Mouse (Mus musculus) erythroblast, embryonic 14.5 days (primary cell): ENCODE results near the gene Stk10. TPM values are rescaled to one million over a fixed set of nuclear protein-coding genes. Genes with fewer than 3 reads are reported as not detected.
"Not testable (repeated sequence)": the region's sequence is repeated elsewhere in the genome, so short reads cannot be mapped to it uniquely, and the experiment has no call there.

ENCODE experiments used
- H3K27me3 ChIP-seq: 2 replicates; pipeline ENCODE4 v1.6.1; 2012; ENCODE audit warnings: inconsistent platforms; ENCODE audit not compliant: control insufficient read depth
- H3K36me3 ChIP-seq: 2 replicates; pipeline ENCODE4 v1.6.1; 2012; ENCODE audit warnings: mild to moderate bottlenecking, inconsistent platforms; ENCODE audit not compliant: control insufficient read depth
- H3K4me1 ChIP-seq: 2 replicates; pipeline ENCODE4 v1.6.1; 2012; ENCODE audit warnings: inconsistent platforms; ENCODE audit not compliant: control insufficient read depth
- H3K4me3 ChIP-seq: replicated peaks from 2 replicates; pipeline ENCODE3; 2012; ENCODE audit warnings: moderate library complexity, mild to moderate bottlenecking, inconsistent platforms
- H3K9me3 ChIP-seq: 2 replicates; pipeline ENCODE4 v1.6.1; 2012; ENCODE audit warnings: low read length, inconsistent platforms, mixed read lengths; ENCODE audit not compliant: control insufficient read depth
- GATA1 ChIP-seq: IDR thresholded peaks from 2 replicates; pipeline ENCODE4 v1.6.1; 2012; ENCODE audit warnings: low read length, inconsistent platforms, mixed read lengths
- TAL1 ChIP-seq: IDR thresholded peaks from 3 replicates; pipeline ENCODE4 v1.6.1; 2012; ENCODE audit warnings: low read length, inconsistent platforms, mixed read lengths
- polyA plus RNA-seq: library from polyadenylated mRNA; stranded (reverse); fragments of >175 nt; gene quantifications from 2 replicates; pipeline ENCODE4 v1.2.3, GENCODE M21; 2012

The Stk10 gene
- polyA plus RNA-seq, 1 experiment: 3.8 TPM

DNA sequence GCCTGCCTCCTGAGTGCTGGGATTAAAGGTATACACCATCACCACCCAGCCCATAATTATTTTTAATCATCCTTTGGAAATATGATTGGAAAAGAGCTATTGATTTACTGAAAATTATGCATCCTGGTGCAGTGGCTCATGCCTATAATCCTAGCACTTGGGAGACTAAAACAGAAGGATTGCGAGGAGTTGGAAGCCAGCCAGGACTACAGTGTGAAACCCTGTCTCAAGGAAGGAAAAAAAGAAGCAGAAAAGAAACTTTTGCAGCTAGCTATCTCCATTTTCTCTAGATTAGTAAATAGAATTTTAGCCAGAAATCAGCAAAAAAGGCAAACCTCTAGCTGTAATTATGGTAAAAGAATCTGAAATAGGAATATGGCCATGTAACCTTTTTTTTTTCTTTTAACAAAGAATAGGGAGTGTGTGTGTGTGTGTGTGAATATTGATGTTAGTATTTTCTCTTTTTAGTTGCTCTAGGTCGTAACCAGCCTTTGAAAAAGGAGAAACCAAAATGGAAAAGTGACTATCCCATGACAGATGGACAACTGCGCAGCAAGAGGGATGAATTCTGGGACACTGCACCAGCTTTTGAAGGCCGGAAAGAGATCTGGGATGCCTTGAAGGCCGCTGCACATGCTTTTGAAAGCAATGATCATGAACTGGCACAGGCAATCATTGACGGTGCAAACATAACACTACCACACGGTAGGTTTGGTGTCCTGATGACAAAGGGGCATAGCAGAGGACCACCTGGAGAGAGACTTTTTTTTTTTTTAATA, 34.2 kb upstream of the Stk10 start:
- Histone ChIP-seq H3K4me3 (no peak overlapping the region), H3K9me3 (no peaks in the 10 kb centered on the region), H3K27me3 (no peaks in the 10 kb centered on the region), H3K4me1 (no peaks in the 10 kb centered on the region), H3K36me3 (no peaks in the 10 kb centered on the region)
- TF ChIP-seq GATA1 (no peak), TAL1 (no peak)

DNA sequence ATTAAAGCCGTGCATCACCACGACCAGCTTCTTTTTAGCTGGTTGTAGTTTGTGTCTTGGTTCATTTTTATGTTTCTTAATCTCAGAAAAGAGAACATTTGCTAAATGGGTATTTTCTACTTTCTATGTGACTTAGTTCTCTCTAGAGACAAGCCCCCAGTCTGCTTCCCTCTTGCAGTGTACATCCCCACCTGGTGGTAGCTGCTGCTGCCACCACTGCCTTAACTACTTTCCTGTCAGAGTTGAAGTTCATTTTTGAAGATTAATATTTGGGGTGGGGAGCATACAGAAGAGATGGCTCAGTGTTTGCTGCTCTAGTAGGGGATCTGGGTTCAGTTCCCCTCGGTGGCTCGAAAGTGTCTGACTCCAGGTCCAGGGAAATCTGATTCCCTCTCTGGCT, 33.2 kb upstream of the Stk10 start:
- H3K36me3 ChIP-seq: no peaks in the 10 kb centered on the region

DNA sequence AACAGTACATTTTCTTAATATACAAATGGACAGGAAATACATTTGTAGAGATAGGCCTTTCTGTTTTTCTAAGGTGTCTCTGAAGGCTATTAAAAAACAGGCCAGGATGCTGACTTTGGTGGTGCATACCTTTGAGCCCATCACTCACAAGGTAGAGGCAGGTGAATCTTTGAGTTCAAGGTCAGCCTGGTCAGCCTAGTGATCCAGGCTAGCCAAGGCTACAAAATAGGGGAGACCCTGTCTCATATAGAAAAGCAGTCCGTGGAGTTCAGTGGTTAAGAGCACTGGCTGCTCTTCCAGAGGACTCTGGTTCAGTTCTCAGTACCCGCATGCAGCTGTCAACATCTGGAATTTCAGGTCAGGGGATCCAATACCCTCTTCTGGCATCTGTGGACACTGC, 29.4 kb upstream of the Stk10 start:
- TF ChIP-seq GATA1 (no peak), TAL1 (no peak)
- Histone ChIP-seq H3K36me3 (no peaks in the 10 kb centered on the region), H3K27me3 (no peaks in the 10 kb centered on the region), H3K9me3 (no peaks in the 10 kb centered on the region), H3K4me1 (no peaks in the 10 kb centered on the region), H3K4me3 (no peak overlapping the region)

More for the DNA sequence above, 33.2 kb upstream of the Stk10 start:
- H3K27me3 ChIP-seq: no peaks in the 10 kb centered on the region
- H3K9me3 ChIP-seq: no peaks in the 10 kb centered on the region
- no peaks in the 10 kb centered on the region for H3K4me1 ChIP-seq
- no peak overlapping the region for H3K4me3 ChIP-seq
- TF ChIP-seq TAL1: no peak
- TF ChIP-seq GATA1: no peak

DNA sequence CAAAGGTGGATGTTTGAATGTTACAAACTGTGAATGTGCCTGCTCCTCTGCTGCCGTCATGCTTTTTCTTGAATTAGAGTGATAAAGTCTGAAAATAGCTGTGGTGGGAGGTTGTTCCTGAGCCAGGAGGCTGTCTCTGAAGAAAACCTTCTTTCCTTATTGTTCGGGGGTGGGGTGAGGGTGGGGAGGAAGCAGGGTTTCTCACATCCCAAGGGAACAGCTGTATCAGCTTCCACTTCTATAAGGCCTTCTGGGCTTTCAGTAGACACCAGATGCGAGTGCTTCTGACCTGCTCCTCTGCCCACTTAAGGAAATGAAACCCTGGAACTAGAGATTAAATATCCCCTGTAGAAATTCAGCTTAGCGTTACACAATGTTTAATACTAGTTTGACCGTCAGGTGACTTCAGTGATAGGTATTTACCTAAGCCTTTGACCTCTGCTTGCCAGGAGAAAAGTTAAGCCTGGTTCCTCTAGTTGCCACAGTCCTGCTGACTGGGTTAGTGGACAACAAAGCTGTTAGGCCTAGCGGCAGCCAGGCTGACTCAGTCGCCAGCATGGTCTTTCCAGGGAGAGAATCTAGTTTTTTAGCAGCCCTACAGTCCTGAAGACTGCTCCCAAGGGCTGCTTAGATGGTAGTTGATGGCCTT, 27.9 kb upstream of the Stk10 start:
- TF ChIP-seq GATA1 (no peak), TAL1 (no peak)
- Histone ChIP-seq H3K4me1 (no peaks in the 10 kb centered on the region), H3K4me3 (no peak overlapping the region), H3K27me3 (no peaks in the 10 kb centered on the region), H3K9me3 (no peaks in the 10 kb centered on the region), H3K36me3 (no peaks in the 10 kb centered on the region)

DNA sequence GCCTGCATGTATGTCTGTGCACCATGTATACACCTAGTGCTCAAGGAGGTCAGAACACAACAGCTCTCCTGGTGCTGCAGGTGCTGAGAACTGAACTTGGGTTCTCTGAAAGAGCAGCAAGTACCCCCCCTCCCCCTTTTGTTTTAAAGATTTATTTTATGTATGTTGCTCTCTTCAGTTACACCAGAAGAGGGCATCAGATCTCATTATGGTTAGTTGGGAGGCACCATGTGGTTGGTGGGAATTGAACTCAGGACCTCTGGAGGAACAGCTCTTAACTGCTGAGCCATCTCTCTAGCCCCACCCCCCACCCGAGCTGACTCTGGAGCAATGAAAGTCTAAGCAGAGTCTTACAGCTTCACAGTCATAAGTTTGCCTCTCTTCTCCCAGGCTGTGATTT, 22.2 kb upstream of the Stk10 start:
- TF ChIP-seq TAL1 (no peak), GATA1 (no peak)
- Histone ChIP-seq H3K4me1 (peaks cover 2% of the 10 kb centered on the region; the same call in 1 of the 2 replicates), H3K9me3 (no peaks in the 10 kb centered on the region), H3K36me3 (peaks cover 2% of the 10 kb centered on the region), H3K27me3 (no peaks in the 10 kb centered on the region), H3K4me3 (no peak overlapping the region)

DNA sequence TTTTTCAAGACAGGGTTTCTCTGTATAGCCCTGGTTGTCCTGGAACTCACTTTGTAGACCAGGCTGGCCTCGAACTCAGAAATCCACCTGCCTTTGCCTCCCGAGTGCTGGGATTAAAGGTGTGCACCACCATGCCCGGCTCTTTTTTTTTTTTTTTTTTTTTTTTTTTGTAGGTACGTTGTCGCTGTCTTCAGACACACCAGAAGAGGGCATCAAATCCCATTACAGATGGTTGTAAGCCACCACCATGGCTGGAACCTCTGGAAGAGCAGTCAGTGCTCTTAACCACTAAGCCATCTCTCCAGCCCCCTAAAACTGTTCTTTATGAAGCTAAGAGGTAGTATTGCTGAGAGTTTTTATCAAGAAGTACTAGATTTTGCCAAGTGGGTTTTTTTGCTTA, 18.3 kb upstream of the Stk10 start:
- not testable (repeated sequence) for H3K9me3 ChIP-seq, H3K27me3 ChIP-seq, H3K4me3 ChIP-seq
- H3K36me3 ChIP-seq: peaks cover 14% of the 10 kb centered on the region
- peaks cover 16% of the 10 kb centered on the region for H3K4me1 ChIP-seq

DNA sequence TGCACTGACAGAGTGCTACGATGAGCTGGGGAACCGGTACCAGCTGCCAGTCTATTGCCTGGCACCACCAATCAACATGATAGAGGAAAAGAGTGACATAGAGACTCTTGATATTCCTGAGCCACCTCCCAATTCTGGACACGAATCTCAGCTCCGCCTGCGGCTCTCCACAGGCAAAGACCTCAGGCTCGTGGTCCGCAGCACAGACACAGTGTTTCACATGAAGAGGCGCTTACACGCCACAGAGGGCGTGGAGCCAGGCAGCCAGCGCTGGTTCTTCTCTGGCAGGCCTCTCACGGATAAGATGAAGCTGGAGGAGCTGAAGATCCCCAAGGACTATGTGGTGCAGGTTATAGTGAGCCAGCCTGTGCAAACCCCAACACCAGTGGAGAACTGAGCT, 17.0 kb upstream of the Stk10 start:
- peaks cover 16% of the 10 kb centered on the region for H3K4me1 ChIP-seq
- no peak overlapping the region for H3K4me3 ChIP-seq
- H3K9me3 ChIP-seq: no peaks in the 10 kb centered on the region
- H3K27me3 ChIP-seq: no peaks in the 10 kb centered on the region
- TF ChIP-seq GATA1 (no peak), TAL1 (no peak)
- H3K36me3 ChIP-seq: peaks cover 14% of the 10 kb centered on the region

DNA sequence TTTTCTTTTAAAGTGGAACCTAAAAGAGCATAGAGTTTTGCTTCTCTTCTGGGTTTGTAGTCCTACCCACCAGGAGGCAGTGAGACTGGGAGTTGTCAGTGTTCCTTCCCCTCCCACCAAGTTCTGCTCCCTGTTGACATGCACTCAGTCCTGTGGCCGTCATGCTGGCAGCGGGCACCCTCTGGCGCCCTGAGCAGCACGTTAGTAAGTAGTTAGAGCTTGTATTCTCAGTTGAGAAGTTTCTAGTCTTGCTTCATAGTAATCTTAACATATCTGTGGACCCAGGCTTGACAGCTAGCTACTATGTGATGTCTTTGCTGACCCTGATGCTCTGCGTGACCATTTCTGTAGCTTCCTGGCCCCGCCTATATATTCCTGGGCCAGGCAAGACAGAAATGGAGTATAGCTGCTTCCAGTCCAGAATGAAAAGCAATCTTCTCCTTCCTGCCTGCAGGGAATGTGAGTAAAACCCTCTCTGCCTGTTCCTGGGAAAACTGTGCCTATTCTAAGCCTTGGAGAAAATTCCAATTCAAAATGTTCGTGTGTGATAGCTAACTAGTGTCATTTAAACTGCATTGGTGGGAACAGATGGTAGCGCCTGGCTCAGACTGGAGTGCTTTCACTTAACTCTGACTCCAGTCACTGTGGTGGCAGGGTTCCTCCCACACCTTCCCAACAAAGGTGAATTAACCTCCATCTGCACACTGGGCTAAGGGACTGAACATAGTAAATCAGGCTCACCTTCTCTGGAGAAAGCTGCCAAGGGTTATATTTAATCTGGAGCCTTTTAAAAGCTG, 16.0 kb upstream of the Stk10 start:
- Histone ChIP-seq H3K4me1 (peaks cover 14% of the 10 kb centered on the region), H3K27me3 (no peaks in the 10 kb centered on the region), H3K4me3 (no peak overlapping the region), H3K9me3 (no peaks in the 10 kb centered on the region), H3K36me3 (peaks cover 14% of the 10 kb centered on the region)
- TF ChIP-seq GATA1 (no peak), TAL1 (no peak)

DNA sequence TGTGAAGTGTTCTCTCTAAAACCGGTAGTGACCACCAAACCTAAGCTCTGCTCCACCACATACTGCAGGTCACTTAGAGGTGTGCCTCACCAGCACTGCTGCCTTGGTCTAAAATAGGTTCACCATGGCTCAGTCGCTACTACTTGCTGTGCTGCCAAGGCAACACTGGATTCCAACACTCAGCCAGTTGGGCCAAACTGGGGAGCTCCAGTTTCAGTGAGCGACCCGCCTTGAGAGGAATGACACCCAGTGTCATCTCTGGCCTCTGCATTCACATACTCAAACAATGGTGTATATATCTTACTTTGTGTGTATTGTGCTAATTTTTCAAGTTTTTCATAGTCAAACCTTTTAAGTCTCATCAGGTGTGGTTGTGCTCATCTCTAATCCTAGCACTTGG, 14.3 kb upstream of the Stk10 start:
- TF ChIP-seq TAL1 (no peak), GATA1 (no peak)
- Histone ChIP-seq H3K27me3 (no peaks in the 10 kb centered on the region), H3K9me3 (no peaks in the 10 kb centered on the region), H3K4me1 (peaks cover 14% of the 10 kb centered on the region), H3K36me3 (peaks cover 14% of the 10 kb centered on the region), H3K4me3 (no peak overlapping the region)
